15 mouse cellular contexts compared by ENCODE assay signal in the genomic region with DNA sequence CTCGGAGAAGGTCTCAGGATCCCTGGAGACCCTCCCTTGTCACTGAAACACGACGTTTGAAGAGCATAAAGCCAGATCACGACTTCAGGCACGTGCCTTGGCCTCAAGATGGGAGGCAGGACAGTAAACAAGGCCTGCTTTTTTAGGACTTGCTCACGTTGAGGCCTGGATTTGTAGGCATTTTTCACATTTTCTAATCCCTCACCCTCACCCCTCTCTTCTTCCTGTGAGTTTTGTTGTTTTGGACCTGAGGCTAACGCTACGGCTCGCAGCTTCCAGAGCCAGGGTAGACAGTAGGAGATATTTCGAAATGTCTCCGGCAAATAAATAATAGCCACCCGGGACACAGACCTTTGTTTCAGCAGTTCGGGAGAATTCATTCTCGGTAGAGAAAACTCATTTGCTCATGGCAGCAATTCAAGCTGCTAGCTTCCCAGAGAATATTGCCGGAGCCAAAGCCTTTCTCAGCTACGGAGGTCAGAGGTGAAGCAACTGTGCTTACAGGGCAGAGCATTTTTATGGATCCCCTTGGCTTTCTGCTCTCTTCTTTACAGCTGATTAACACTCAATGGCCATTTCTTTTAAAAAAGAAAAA. TPM values are rescaled to one million over a fixed set of nuclear protein-coding genes. Genes with fewer than 3 reads are reported as not detected.
DNase-seq lines count a peak whose midpoint lies in the region; ATAC-seq and TF ChIP-seq lines count a peak whose summit lies in the region.
"Had no signal": no experiment of that assay in that cellular context is flagged by ENCODE, and none has a peak within 500 bp of the region (broad histone marks: within the 10 kb centered on the region; RNA-seq: fewer than 3 reads in every experiment).

No protein-coding gene starts in this region.

- ATAC-seq in forebrain, embryonic 13.5 days: no peak
- no peak for ATAC-seq in forebrain, embryonic 15.5 days (replicated peaks)
- ATAC-seq in kidney, embryonic 14.5 days (ENCODE audit: low FRiP score, low TSS enrichment): no peak

- H3K4me1 ChIP-seq in forebrain, embryonic 13.5 days: peaks cover 7% of the 10 kb centered on the region
- peaks cover 6% of the 10 kb centered on the region; the same call in 1 of the 2 replicates for H3K4me1 ChIP-seq in forebrain, embryonic 15.5 days
- no peaks in the 10 kb centered on the region for H3K4me1 ChIP-seq in kidney, adult 2 months (ENCODE audit: control insufficient read depth, insufficient read depth, low read length)
- H3K4me1 ChIP-seq in kidney, embryonic 14.5 days (ENCODE audit: control insufficient read depth, insufficient read depth, low read length): no peaks in the 10 kb centered on the region
- H3K4me1 ChIP-seq: heart, embryonic 10.5 days had no signal

- no peaks in the 10 kb centered on the region for H3K27me3 ChIP-seq in forebrain, embryonic 13.5 days
- H3K27me3 ChIP-seq in forebrain, embryonic 15.5 days: no peaks in the 10 kb centered on the region
- H3K27me3 ChIP-seq in kidney, adult 2 months (replicated peaks; ENCODE audit: control insufficient read depth, insufficient read depth, low read length): no peaks in the 10 kb centered on the region
- H3K27me3 ChIP-seq in kidney, embryonic 14.5 days (ENCODE audit: control insufficient read depth, insufficient read depth, low read length): no peaks in the 10 kb centered on the region

- 39% methylated on average over 16 of the region's 16 CpGs for WGBS in forebrain, embryonic 13.5 days
- 36% methylated on average over 16 of the region's 16 CpGs for WGBS in forebrain, embryonic 15.5 days
- WGBS in kidney, adult 2 months: 44% methylated on average over 16 of the region's 16 CpGs
- WGBS in kidney, embryonic 14.5 days: 48% methylated on average over 16 of the region's 16 CpGs

- TF ChIP-seq POLR2A in kidney, adult 2 months (IDR thresholded peaks at IDR 0.05; ENCODE audit: low read depth, low read length): no peak
- no peak for TF ChIP-seq POLR2A in brain, embryonic 14.5 days (IDR thresholded peaks at IDR 0.05; ENCODE audit: borderline replicate concordance, extremely low read depth, insufficient read depth, insufficient read length, poor library complexity, severe bottlenecking)

- no peaks in the 10 kb centered on the region for H3K9me3 ChIP-seq in forebrain, embryonic 13.5 days (replicated peaks)
- H3K9me3 ChIP-seq in forebrain, embryonic 15.5 days: no peaks in the 10 kb centered on the region
- H3K9me3 ChIP-seq in kidney, embryonic 14.5 days (ENCODE audit: control insufficient read depth, low read length): no peaks in the 10 kb centered on the region
- H3K9me3 ChIP-seq: heart, embryonic 10.5 days had no signal

- no peaks in the 10 kb centered on the region for H3K36me3 ChIP-seq in forebrain, embryonic 13.5 days (ENCODE audit: poor library complexity, severe bottlenecking)
- no peaks in the 10 kb centered on the region for H3K36me3 ChIP-seq in forebrain, embryonic 15.5 days
- no peaks in the 10 kb centered on the region for H3K36me3 ChIP-seq in kidney, adult 2 months (ENCODE audit: control insufficient read depth, insufficient read depth, low read length)
- H3K36me3 ChIP-seq in kidney, embryonic 14.5 days (ENCODE audit: control insufficient read depth, insufficient read depth, low read length): no peaks in the 10 kb centered on the region
- H3K36me3 ChIP-seq: heart, embryonic 10.5 days had no signal

- H3K27ac ChIP-seq in forebrain, embryonic 13.5 days: peak overlapping the region; percentile 11
- no peak overlapping the region for H3K27ac ChIP-seq in forebrain, embryonic 15.5 days (replicated peaks)
- H3K27ac ChIP-seq in kidney, adult 2 months (ENCODE audit: insufficient read depth, low read depth, low read length): no peak overlapping the region; the same call in 1 of the 2 replicates
- H3K27ac ChIP-seq in kidney, embryonic 14.5 days (ENCODE audit: low read depth, low read length): no peak overlapping the region
- H3K27ac ChIP-seq: heart, embryonic 10.5 days; left cerebral cortex, adult 2 months had no signal

- no peak overlapping the region for H3K9ac ChIP-seq in forebrain, embryonic 13.5 days
- H3K9ac ChIP-seq in forebrain, embryonic 15.5 days (replicated peaks): no peak overlapping the region
- H3K9ac ChIP-seq in kidney, embryonic 14.5 days (ENCODE audit: low read depth, low read length): no peak overlapping the region

- H3K4me3 ChIP-seq in forebrain, embryonic 13.5 days: no peak overlapping the region
- no peak overlapping the region for H3K4me3 ChIP-seq in forebrain, embryonic 15.5 days
- H3K4me3 ChIP-seq in kidney, adult 2 months (ENCODE audit: insufficient read depth, low read depth, low read length): no peak overlapping the region
- H3K4me3 ChIP-seq in kidney, embryonic 14.5 days (ENCODE audit: low read length): no peak overlapping the region
- H3K4me3 ChIP-seq: heart, embryonic 10.5 days; left cerebral cortex, adult 2 months; myocyte had no signal

- no peak for TF ChIP-seq CTCF in kidney, adult 2 months (conservative IDR thresholded peaks at IDR 0.05; ENCODE audit: insufficient read depth, insufficient read length, low read depth, low read length)
- no peak for TF ChIP-seq CTCF in brain, embryonic 14.5 days (IDR thresholded peaks at IDR 0.05; ENCODE audit: borderline replicate concordance, extremely low read depth, insufficient read depth, insufficient read length)

- peak; percentile 54 for DNase-seq in kidney, adult 2 months
- peak; percentile 58 for DNase-seq in brain, embryonic 14.5 days (ENCODE audit: low read depth)
- peak; percentile 8 to 28 for DNase-seq in kidney, postnatal 4 days
- DNase-seq in cerebellum, adult 9-10 months: no peak
- no peak for DNase-seq in cerebellum, postnatal 10 days
- DNase-seq: adrenal gland, adult 8-10 months; B cell, adult 2 months; cerebellum, adult 2 months; right cerebral cortex, postnatal 14 days had no signal

- no peak overlapping the region for H3K4me2 ChIP-seq in forebrain, embryonic 13.5 days
- H3K4me2 ChIP-seq in forebrain, embryonic 15.5 days (replicated peaks): no peak overlapping the region
- no peak overlapping the region for H3K4me2 ChIP-seq in kidney, embryonic 14.5 days (replicated peaks; ENCODE audit: low read depth, low read length)

RNA-seq across cellular contexts. Expression of a gene that starts 18.3 kb away (rescaled TPM):
- polyA plus RNA-seq in forebrain, embryonic 13.5 days (2015; fragmentation: Nextera tagmentation; extraction: Ambion mirVana): 108 and 123 TPM in 2 replicates
- polyA plus RNA-seq in forebrain, embryonic 15.5 days (2015; fragmentation: Nextera tagmentation; extraction: Ambion mirVana): 125 and 130 TPM in 2 replicates
- polyA plus RNA-seq in kidney, adult 2 months (2012; rRNA removed): 77.8 and 81.9 TPM in 2 replicates
- polyA plus RNA-seq in kidney, embryonic 14.5 days (2014; fragmentation: Nextera tagmentation; extraction: Ambion mirVana): 131 and 185 TPM in 2 replicates
- polyA plus RNA-seq in brain, embryonic 14.5 days (2012; rRNA removed): 79.5 and 96.4 TPM in 2 replicates

RNA-seq across cellular contexts. Expression of a gene that starts 18.8 kb away (rescaled TPM):
- 2.9 and 3.2 TPM in 2 replicates for polyA plus RNA-seq in forebrain, embryonic 13.5 days (2015; fragmentation: Nextera tagmentation; extraction: Ambion mirVana)
- polyA plus RNA-seq in forebrain, embryonic 15.5 days (2015; fragmentation: Nextera tagmentation; extraction: Ambion mirVana): 3.8 and 4.4 TPM in 2 replicates
- polyA plus RNA-seq in kidney, adult 2 months (2012; rRNA removed): 0.39 and 0.45 TPM in 2 replicates
- polyA plus RNA-seq in kidney, embryonic 14.5 days (2014; fragmentation: Nextera tagmentation; extraction: Ambion mirVana): 5.0 and 6.1 TPM in 2 replicates
- 0.63 and 1.0 TPM in 2 replicates for polyA plus RNA-seq in brain, embryonic 14.5 days (2012; rRNA removed)

Comparison
In these comparisons a context has a peak if more than half of its experiments do, and no peak if none do; other contexts are left out.
1. DNase-seq: peak in kidney, adult 2 months (single experiment), brain, embryonic 14.5 days (single experiment) and kidney, postnatal 4 days (2 of 2); none in cerebellum, adult 9-10 months (single experiment) and cerebellum, postnatal 10 days (0 of 2).